Mouse (Mus musculus): ENCODE results near the gene Dmkn.
A peak's percentile ranks its signal among the peaks of the same experiment; 100 is the strongest.

Dmkn gene

GRCm38 (mm10) chr7:30765173-30765572 lies 1.6 kb downstream of the Dmkn start:
- no peak for DNase-seq

- no peak for DNase-seq
Observed at GRCm38 (mm10) chr7:30766408-30766807, 2.9 kb downstream of the Dmkn start.

GRCm38 (mm10) chr7:30769236-30769635 lies 5.7 kb downstream of the Dmkn start:
- no peak for DNase-seq

- peak; percentile 14 for DNase-seq
Observed at GRCm38 (mm10) chr7:30776104-30776503, 12.5 kb downstream of the Dmkn start.

- DNase-seq, result no peak
Observed at GRCm38 (mm10) chr7:30777081-30777579, 13.6 kb downstream of the Dmkn start.

GRCm38 (mm10) chr7:30777911-30778310 lies 14.4 kb downstream of the Dmkn start:
- no peak for DNase-seq

- no peak for DNase-seq
Observed at GRCm38 (mm10) chr7:30781792-30782191, 18.2 kb downstream of the Dmkn start.

GRCm38 (mm10) chr7:30782658-30783057 lies 19.1 kb downstream of the Dmkn start:
- no peak for DNase-seq

GRCm38 (mm10) chr7:30785154-30785553 lies 21.6 kb downstream of the Dmkn start:
- no peak for DNase-seq

- DNase-seq, result no peak
Observed at GRCm38 (mm10) chr7:30785721-30786546, 22.4 kb downstream of the Dmkn start.

GRCm38 (mm10) chr7:30787377-30788022 lies 23.9 kb downstream of the Dmkn start, which contains the start of gene Krtdap:
Krtdap (plus strand) TSS chr7:30787896.
- DNase-seq, result no peak

- no peak for DNase-seq
Observed at GRCm38 (mm10) chr7:30790141-30790540, 26.6 kb downstream of the Dmkn start.

- DNase-seq, result no peak
Observed at GRCm38 (mm10) chr7:30791921-30792320, 28.4 kb downstream of the Dmkn start.

- DNase-seq, result no peak
Observed at GRCm38 (mm10) chr7:30794921-30795320, 31.4 kb downstream of the Dmkn start.

- no peak for DNase-seq
Observed at GRCm38 (mm10) chr7:30796790-30797189, 33.2 kb downstream of the Dmkn start.

- no peak for DNase-seq
Observed at GRCm38 (mm10) chr7:30800653-30801052, 37.1 kb downstream of the Dmkn start.

GRCm38 (mm10) chr7:30803256-30803655 lies 39.7 kb downstream of the Dmkn start:
- DNase-seq, result no peak

- DNase-seq, result no peak
Observed at GRCm38 (mm10) chr7:30804026-30804715, 40.6 kb downstream of the Dmkn start.

- no peak for DNase-seq
Observed at GRCm38 (mm10) chr7:30805924-30806323, 42.4 kb downstream of the Dmkn start.

- no peak for DNase-seq
Observed at GRCm38 (mm10) chr7:30810319-30810718, 46.8 kb downstream of the Dmkn start.

GRCm38 (mm10) chr7:30811757-30812290 lies 48.3 kb downstream of the Dmkn start:
- no peak for DNase-seq

GRCm38 (mm10) chr7:30812291-30812807 lies 48.8 kb downstream of the Dmkn start:
- DNase-seq, result no peak

GRCm38 (mm10) chr7:30820131-30820530 lies 56.6 kb downstream of the Dmkn start:
- no peak for DNase-seq
